Mouse (Mus musculus) limb, embryonic 14.5 days (tissue): ENCODE data around the gene Xbp1. TPM values are rescaled to one million over a fixed set of nuclear protein-coding genes. Genes with fewer than 3 reads are reported as not detected.

Experiments used
- ATAC-seq: fragments of 200-750 bp; cut with Nextera tagmentation; 2 replicates; pipeline ENCODE4 v1.8.0; 2017; ENCODE audit warnings: low read depth, moderate number of reproducible peaks, moderate TSS enrichment; ENCODE audit not compliant: low FRiP score
- DNase-seq: peaks from one replicate; pipeline ENCODE4 v3.0.0-alpha.2; 2015; ENCODE audit warnings: low spot score
- H3K27ac ChIP-seq: fragments of 300-500 bp; sonication (generic); replicated peaks from 2 replicates; pipeline ENCODE4 v1.5.1; 2014; ENCODE audit warnings: low read depth, mild to moderate bottlenecking, low read length, moderate library complexity, mixed read lengths
- H3K27me3 ChIP-seq: fragments of 300-500 bp; sonication (generic); 2 replicates; pipeline ENCODE4 v1.6.1; 2014; ENCODE audit warnings: low read length, mixed read lengths; ENCODE audit not compliant: control insufficient read depth, insufficient read depth
- H3K36me3 ChIP-seq: fragments of 300-500 bp; sonication (generic); 2 replicates; pipeline ENCODE4 v1.6.1; 2014; ENCODE audit warnings: mild to moderate bottlenecking, low read length, moderate library complexity, mixed read lengths; ENCODE audit not compliant: control insufficient read depth, insufficient read depth
- H3K4me1 ChIP-seq: fragments of 300-500 bp; sonication (generic); 2 replicates; pipeline ENCODE4 v1.6.1; 2014; ENCODE audit warnings: antibody characterized with exemption, low read length, mixed read lengths; ENCODE audit not compliant: control insufficient read depth, insufficient read depth
- H3K4me2 ChIP-seq: fragments of 300-500 bp; sonication (generic); replicated peaks from 2 replicates; pipeline ENCODE4 v1.6.1; 2014; ENCODE audit warnings: low read depth, mild to moderate bottlenecking, low read length, moderate library complexity; ENCODE audit not compliant: severe bottlenecking
- H3K4me3 ChIP-seq: fragments of 300-500 bp; sonication (generic); replicated peaks from 2 replicates; pipeline ENCODE4 v1.5.1; 2014; ENCODE audit warnings: low read length
- H3K9ac ChIP-seq: fragments of 300-500 bp; sonication (generic); 2 replicates; pipeline ENCODE4 v1.6.1; 2014; ENCODE audit warnings: mild to moderate bottlenecking, low read depth, low read length, moderate library complexity; ENCODE audit not compliant: severe bottlenecking
- H3K9me3 ChIP-seq: fragments of 300-500 bp; sonication (generic); 2 replicates; pipeline ENCODE4 v1.6.1; 2016; ENCODE audit warnings: low read length; ENCODE audit not compliant: control insufficient read depth
- POLR2A ChIP-seq: fragments of 200-500 bp; IDR thresholded peaks from 2 replicates; pipeline ENCODE4 v1.8.0; 2012; ENCODE audit warnings: inconsistent platforms, mild to moderate bottlenecking, moderate library complexity, borderline replicate concordance; ENCODE audit not compliant: insufficient read depth, insufficient read length; ENCODE audit errors: extremely low read depth
- WGBS: fragments of 180-500 bp; shearing (Covaris S2); extraction: QIAGEN DNeasy Blood & Tissue Kit; methylation state at CpG from one replicate; pipeline ENCODE4 v1.1.7; 2014; 5-methylcytosine and 5-hydroxymethylcytosine counted together
- polyA plus RNA-seq, 2 experiments: library from polyadenylated mRNA; depleted of rRNA in 1 of 2; stranded (reverse) in 1 of 2; unstranded in 1 of 2; fragments of >200 nt; fragmentation: Nextera tagmentation in 1 of 2; extraction: Ambion mirVana in 1 of 2; gene quantifications; 2 replicates each; pipeline versions ENCODE4 v1.2.1 to v1.2.3; 2012 to 2014

Gene Xbp1
- polyA plus RNA-seq, 2 experiments: 97.3 to 200 TPM

GRCm38 (mm10) chr11:5525418-5525817, 5.0 kb downstream of the Xbp1 start:
- 82% methylated on average over 4 of the region's 4 CpGs for WGBS
- no peak for DNase-seq
- peaks cover 11% of the 10 kb centered on the region for H3K4me1 ChIP-seq

GRCm38 (mm10) chr11:5526573-5527439, 6.3 kb downstream of the Xbp1 start:
- DNase-seq (no peak), ATAC-seq (no peak)
- H3K4me2 ChIP-seq: no peak overlapping the region
- H3K4me3 ChIP-seq: no peak overlapping the region
- WGBS: 87% methylated on average over 7 of the region's 7 CpGs
- no peak overlapping the region for H3K27ac ChIP-seq
- H3K9ac ChIP-seq: no peak overlapping the region
- no peaks in the 10 kb centered on the region for H3K9me3 ChIP-seq
- no peak for TF ChIP-seq POLR2A
- H3K4me1 ChIP-seq: peaks cover 11% of the 10 kb centered on the region
- H3K27me3 ChIP-seq: no peaks in the 10 kb centered on the region
- peaks cover 88% of the 10 kb centered on the region for H3K36me3 ChIP-seq

More at GRCm38 (mm10) chr11:5525418-5525817, 5.0 kb downstream of the Xbp1 start:
- Histone ChIP-seq H3K27ac (no peak overlapping the region), H3K9ac (no peak overlapping the region), H3K27me3 (no peaks in the 10 kb centered on the region), H3K4me3 (no peak overlapping the region), H3K4me2 (no peak overlapping the region), H3K9me3 (no peaks in the 10 kb centered on the region), H3K36me3 (peaks cover 75% of the 10 kb centered on the region)
- TF ChIP-seq POLR2A: no peak
- no peak for ATAC-seq

GRCm38 (mm10) chr11:5527865-5528523, 7.5 kb downstream of the Xbp1 start:
- H3K4me3 ChIP-seq: no peak overlapping the region
- no peak overlapping the region for H3K9ac ChIP-seq
- TF ChIP-seq POLR2A: no peak
- 88% methylated on average over 5 of the region's 5 CpGs for WGBS
- ATAC-seq (no peak), DNase-seq (no peak)
- H3K27me3 ChIP-seq: no peaks in the 10 kb centered on the region
- no peak overlapping the region for H3K27ac ChIP-seq
- H3K4me2 ChIP-seq: no peak overlapping the region
- no peaks in the 10 kb centered on the region for H3K9me3 ChIP-seq
- peaks cover 90% of the 10 kb centered on the region for H3K36me3 ChIP-seq
- H3K4me1 ChIP-seq: peaks cover 2% of the 10 kb centered on the region

GRCm38 (mm10) chr11:5528841-5529240, 8.4 kb downstream of the Xbp1 start:
- Histone ChIP-seq H3K9me3 (no peaks in the 10 kb centered on the region), H3K27me3 (no peaks in the 10 kb centered on the region), H3K4me2 (no peak overlapping the region), H3K9ac (no peak overlapping the region), H3K36me3 (peaks cover 90% of the 10 kb centered on the region), H3K4me3 (no peak overlapping the region), H3K4me1 (no peaks in the 10 kb centered on the region; the same call in 1 of the 2 replicates), H3K27ac (no peak overlapping the region)
- no peak for TF ChIP-seq POLR2A
- DNase-seq: no peak
- ATAC-seq: no peak
- WGBS: 56% methylated on average over 5 of the region's 5 CpGs

- DNase-seq (no peak), ATAC-seq (no peak)
- H3K9me3 ChIP-seq: no peaks in the 10 kb centered on the region
- H3K4me1 ChIP-seq: no peaks in the 10 kb centered on the region
- peaks cover 90% of the 10 kb centered on the region for H3K36me3 ChIP-seq
- no peak overlapping the region for H3K27ac ChIP-seq
- no peak overlapping the region for H3K9ac ChIP-seq
- 81% methylated on average over 5 of the region's 5 CpGs for WGBS
- H3K27me3 ChIP-seq: no peaks in the 10 kb centered on the region
- no peak for TF ChIP-seq POLR2A
- H3K4me3 ChIP-seq: no peak overlapping the region
- no peak overlapping the region for H3K4me2 ChIP-seq
Observed at GRCm38 (mm10) chr11:5530172-5530571, 9.7 kb downstream of the Xbp1 start.
